Mouse (Mus musculus): ENCODE data around the gene Vax2. TPM values are rescaled to one million over a fixed set of nuclear protein-coding genes. Genes with fewer than 3 reads are reported as not detected.

Vax2 gene
- polyA plus RNA-seq, 1 experiment from 2014 or later = 1.9 TPM

DNA sequence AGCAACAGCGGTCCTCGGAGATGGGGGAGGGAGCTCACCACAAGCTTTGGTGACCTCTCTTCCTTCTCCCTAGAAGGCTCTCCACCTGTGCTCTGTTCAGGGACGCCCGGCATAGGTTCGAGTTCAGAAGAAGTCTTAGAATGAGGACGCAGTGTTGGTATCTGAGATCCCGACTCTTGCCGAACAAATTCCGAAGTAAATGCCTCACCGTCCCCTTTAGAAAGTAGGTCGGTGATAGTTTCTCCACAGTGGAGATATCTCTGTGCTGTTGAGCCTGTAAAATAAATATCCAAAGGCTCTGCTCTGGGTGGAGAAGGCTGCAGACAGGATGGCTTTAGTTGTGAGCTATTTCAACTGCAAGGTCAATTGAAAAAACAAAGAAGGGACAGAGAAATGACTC, 10.1 kb upstream of the Vax2 start:
- no peaks in the 10 kb centered on the region for H3K36me3 ChIP-seq
- peaks cover 4% of the 10 kb centered on the region for H3K9me3 ChIP-seq (replicated peaks)
- H3K4me1 ChIP-seq = peaks cover 7% of the 10 kb centered on the region
- peaks cover 100% of the 10 kb centered on the region for H3K27me3 ChIP-seq (ENCODE audit: low read depth, poor library complexity, severe bottlenecking)
- under 1% methylated on average over 11 of the region's 11 CpGs for WGBS
- H3K27ac ChIP-seq (replicated peaks) = no peak overlapping the region
- peak; percentile 42 for DNase-seq (ENCODE audit: low spot score)
- no peak overlapping the region for H3K4me3 ChIP-seq

DNA sequence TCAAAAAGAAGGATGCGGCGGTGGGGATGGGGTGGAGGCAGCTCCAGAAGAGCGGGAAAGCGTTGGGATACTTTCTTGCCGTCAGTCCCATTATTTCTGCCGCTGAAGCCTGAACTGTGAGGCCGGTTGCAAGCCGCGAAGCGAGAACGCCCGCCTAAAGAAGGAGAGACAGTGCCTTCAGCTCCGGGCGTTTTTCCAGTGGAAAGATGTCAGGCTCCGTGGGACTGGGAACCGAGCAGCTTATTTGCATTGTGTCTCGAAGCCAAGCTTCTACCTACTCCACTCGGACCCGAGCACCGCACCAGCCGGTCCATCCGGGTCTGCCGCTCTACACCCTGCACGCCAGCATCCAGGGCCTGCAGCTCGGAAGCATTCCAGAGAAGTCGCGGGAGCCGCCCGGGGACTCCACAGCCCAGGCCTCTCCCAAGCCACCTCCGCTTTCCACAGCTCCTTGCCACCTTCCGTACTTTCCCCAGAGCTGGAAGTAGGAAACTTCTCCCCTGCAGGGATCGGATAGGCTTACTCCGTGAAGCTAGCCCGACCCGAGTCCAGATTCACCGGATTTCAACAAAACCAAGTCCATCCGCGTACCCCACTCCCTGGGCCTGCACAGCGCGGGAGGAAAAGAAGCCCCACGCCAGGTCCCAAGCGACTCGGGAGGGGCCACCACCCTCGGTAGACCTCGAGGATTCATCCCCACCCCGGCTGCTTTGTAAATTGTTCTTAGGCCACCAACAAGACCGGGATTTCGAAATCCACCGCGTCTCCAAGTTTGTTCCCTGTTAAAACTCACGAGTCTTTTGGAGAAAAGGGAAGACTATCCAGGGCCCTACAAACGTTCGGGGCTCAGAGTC, 8.7 kb upstream of the Vax2 start:
- no peak overlapping the region; the same call in 1 of the 2 replicates for H3K4me3 ChIP-seq
- peaks cover 100% of the 10 kb centered on the region for H3K27me3 ChIP-seq (ENCODE audit: low read depth, poor library complexity, severe bottlenecking)
- H3K4me1 ChIP-seq = peaks cover 7% of the 10 kb centered on the region
- peak; percentile 75 for DNase-seq (ENCODE audit: low spot score)
- no peaks in the 10 kb centered on the region for H3K36me3 ChIP-seq
- no peak overlapping the region for H3K27ac ChIP-seq (replicated peaks)
- peaks cover 4% of the 10 kb centered on the region for H3K9me3 ChIP-seq (replicated peaks)
- WGBS = under 1% methylated on average over 53 of the region's 53 CpGs

DNA sequence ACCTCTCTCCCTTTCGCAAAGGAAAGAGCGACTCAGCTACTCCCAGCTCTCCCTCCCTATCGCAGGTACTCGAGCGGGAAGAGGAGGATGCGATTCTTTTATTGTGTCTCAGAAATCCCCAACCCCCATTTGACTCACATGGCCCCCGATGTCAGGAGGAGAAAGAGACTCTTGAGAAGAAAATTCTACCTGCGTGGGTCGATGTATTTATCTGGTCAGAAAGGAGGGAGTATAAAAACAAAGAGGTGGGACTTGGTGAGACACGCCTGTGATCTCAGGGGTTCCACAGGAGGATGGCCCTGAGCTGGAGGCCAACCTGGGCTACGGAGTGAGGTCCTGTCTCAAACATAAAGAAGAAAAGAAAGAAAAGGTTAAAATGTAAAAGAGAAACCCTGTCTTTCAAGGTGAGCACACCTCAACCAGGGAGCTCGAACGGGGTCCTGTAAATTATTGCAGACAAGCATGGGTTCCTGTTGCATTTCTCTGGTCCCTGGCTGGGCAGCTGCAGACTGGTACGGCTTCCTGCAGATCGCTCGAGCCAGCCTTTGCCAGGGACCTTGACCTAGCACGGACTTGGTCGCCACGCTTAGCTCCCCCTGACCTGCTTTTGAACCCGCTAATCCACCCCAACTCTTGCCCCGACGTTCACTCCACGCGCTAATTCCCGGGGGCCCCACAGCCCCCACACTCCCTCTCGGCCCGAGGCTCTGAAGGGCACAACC, 7.9 kb upstream of the Vax2 start:
- no peak overlapping the region for H3K4me3 ChIP-seq
- H3K27me3 ChIP-seq (ENCODE audit: low read depth, poor library complexity, severe bottlenecking) = peaks cover 100% of the 10 kb centered on the region
- peaks cover 7% of the 10 kb centered on the region for H3K4me1 ChIP-seq
- no peak overlapping the region for H3K27ac ChIP-seq (replicated peaks)
- peak; percentile 52 for DNase-seq (ENCODE audit: low spot score)
- peaks cover 4% of the 10 kb centered on the region for H3K9me3 ChIP-seq (replicated peaks)
- under 1% methylated on average over 27 of the region's 27 CpGs for WGBS
- H3K36me3 ChIP-seq = no peaks in the 10 kb centered on the region

DNA sequence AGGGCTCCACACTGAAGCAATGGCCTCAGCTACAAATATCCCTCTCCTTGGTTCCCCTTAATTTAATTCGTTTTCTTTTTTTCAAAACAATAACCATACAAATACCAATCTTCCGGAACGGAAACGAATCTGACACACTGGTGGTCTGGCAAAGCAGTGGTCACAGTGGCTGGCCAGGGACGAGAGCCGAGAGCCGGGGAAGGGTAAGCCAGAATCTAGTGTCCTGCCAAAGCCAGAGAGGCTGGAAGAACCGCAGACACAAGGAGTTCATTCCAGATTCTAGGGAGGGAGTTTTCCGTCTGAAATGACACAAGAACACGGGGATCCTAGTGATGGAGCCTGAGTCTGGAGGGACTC, 7.4 kb upstream of the Vax2 start:
- Histone ChIP-seq H3K4me3 (no peak overlapping the region), H3K27ac (replicated peaks) (no peak overlapping the region), H3K36me3 (no peaks in the 10 kb centered on the region), H3K9me3 (replicated peaks) (peaks cover 4% of the 10 kb centered on the region), H3K4me1 (peaks cover 7% of the 10 kb centered on the region), H3K27me3 (ENCODE audit: low read depth, poor library complexity, severe bottlenecking) (peaks cover 100% of the 10 kb centered on the region)
- DNase-seq (ENCODE audit: low spot score) = peak; percentile 52
- WGBS = 2% methylated on average over 10 of the region's 10 CpGs

DNA sequence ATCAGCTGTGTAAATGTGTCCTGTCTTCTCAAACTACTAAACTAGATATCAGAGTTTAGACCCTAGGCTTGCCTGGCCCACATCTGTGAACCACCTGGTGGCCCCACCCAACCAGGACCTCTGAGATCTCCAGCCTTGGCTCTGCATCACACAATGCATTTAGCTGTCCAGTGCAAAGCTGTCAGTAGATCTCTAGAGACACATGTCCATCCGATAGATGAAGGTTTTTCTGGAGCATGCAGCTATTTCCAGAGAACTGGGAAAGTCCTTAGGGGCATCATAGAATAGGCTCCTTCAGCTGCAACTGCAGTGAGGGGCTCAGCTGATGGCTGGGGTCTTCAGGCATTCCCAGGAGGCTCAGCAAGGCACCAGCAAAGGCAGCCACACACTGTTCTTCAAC, 6.8 kb upstream of the Vax2 start:
- WGBS = 12% methylated on average over 1 of the region's 1 CpGs
- H3K27ac ChIP-seq (replicated peaks) = no peak overlapping the region
- peaks cover 7% of the 10 kb centered on the region for H3K4me1 ChIP-seq
- peaks cover 100% of the 10 kb centered on the region for H3K27me3 ChIP-seq (ENCODE audit: low read depth, poor library complexity, severe bottlenecking)
- no peaks in the 10 kb centered on the region for H3K36me3 ChIP-seq
- peak; percentile 35 for DNase-seq (ENCODE audit: low spot score)
- H3K9me3 ChIP-seq (replicated peaks) = peaks cover 4% of the 10 kb centered on the region
- H3K4me3 ChIP-seq = no peak overlapping the region

DNA sequence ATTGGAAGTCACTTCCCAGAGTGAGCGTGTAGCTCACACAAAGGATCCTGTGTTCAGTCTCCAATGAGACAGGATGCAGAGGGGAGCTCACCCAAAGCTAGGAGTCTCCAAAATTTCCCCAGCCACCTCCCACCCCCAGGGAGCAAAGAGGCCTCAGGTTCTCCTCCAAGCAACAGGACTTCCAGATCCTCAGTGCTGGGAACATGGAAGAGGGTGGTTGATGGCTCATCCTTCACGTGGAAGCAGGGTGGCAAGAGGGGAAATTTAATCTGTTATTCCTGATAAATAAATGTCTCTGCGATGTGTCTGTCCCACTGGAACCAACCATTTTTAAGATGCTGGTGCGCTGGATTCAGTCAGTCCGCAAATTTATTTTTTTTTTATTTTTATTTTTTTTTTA, 6.4 kb upstream of the Vax2 start:
- Histone ChIP-seq H3K27ac (replicated peaks) (no peak overlapping the region), H3K9me3 (replicated peaks) (peaks cover 4% of the 10 kb centered on the region), H3K4me1 (peaks cover 7% of the 10 kb centered on the region), H3K36me3 (no peaks in the 10 kb centered on the region), H3K27me3 (ENCODE audit: low read depth, poor library complexity, severe bottlenecking) (peaks cover 100% of the 10 kb centered on the region), H3K4me3 (no peak overlapping the region)
- no peak for DNase-seq (ENCODE audit: low spot score)
- 19% methylated on average over 5 of the region's 5 CpGs for WGBS

DNA sequence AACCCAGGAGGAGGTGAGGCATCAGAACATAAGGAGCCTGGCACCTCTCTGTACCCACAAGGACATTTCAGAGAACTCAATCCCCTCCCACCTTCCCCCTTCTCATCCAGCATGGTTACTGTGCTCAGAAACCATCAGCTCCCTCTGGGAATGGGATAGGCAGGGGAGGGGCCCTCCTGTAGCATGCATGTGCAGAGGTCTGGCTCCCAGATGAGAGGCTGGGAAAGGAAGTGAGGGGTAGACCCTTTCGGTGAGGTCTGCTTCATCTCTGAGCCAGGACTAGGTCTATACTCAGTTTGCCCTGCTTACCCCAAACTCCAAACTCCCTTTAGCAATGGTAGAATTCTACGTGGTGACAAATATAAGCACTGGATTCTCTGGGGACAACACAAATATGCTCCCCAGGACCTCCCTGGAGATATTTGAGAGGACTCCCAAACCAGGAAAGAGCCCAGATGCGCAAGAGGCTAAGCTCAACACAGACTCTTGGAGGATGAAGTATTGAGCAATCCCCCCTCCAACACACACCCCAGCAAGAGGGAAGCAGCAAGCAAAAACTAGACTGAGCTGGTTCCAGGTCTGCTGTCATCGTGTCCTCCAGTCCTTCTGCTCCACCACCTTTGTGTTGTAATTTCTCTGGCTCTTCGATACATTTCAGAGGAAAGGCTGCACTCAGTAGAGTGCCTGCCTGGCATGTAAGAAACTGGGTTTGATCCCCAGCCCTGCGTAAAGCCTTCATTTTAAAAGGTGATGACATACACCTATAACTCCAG, 3.1 kb upstream of the Vax2 start:
- Histone ChIP-seq H3K9me3 (replicated peaks) (peaks cover 4% of the 10 kb centered on the region), H3K27me3 (ENCODE audit: low read depth, poor library complexity, severe bottlenecking) (peaks cover 100% of the 10 kb centered on the region), H3K36me3 (no peaks in the 10 kb centered on the region), H3K4me1 (peaks cover 24% of the 10 kb centered on the region), H3K4me3 (no peak overlapping the region), H3K27ac (replicated peaks) (no peak overlapping the region)
- WGBS = 4% methylated on average over 6 of the region's 6 CpGs
- DNase-seq (ENCODE audit: low spot score) = no peak

DNA sequence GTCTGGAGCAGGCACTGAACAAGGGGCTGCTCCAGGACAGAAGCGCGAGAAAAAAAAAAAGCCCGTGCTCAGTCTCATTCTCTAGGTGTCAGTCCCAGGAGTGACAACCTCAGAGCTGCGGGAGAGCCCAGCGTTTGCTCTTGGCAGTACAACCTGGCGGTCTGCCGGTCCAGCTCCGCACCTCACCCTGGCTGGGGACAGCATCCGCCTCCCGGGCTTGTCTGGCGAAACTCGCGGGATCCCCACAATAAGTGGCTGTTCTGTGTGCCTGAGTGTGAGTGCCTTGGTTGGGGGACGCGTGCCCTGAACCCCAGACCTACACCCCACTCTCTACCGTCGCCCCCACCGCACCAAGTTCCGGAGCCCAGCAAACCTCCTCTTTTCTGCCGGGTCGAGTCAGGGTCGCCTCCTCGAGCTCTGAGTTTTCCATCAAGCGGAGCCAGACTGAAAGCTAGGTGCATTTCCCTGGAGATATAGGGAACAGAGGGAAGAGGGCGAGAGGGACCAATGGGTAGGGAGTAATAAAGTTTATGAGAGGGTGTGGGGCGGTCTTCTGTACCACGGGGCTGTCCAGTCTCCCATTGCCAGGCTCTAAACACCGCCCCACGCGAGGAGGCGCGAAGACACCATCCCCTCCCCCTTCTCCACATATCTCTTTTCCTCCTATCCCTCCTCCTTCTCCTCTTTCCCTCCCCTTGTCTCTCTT, 550 bp upstream of the Vax2 start:
- Histone ChIP-seq H3K27me3 (ENCODE audit: low read depth, poor library complexity, severe bottlenecking) (peaks cover 100% of the 10 kb centered on the region), H3K9me3 (replicated peaks) (no peaks in the 10 kb centered on the region), H3K4me3 (peak overlapping the region; percentile 62), H3K4me1 (peaks cover 39% of the 10 kb centered on the region), H3K27ac (replicated peaks) (no peak overlapping the region), H3K36me3 (no peaks in the 10 kb centered on the region)
- DNase-seq (ENCODE audit: low spot score) = peak; percentile 41
- under 1% methylated on average over 32 of the region's 32 CpGs for WGBS

DNA sequence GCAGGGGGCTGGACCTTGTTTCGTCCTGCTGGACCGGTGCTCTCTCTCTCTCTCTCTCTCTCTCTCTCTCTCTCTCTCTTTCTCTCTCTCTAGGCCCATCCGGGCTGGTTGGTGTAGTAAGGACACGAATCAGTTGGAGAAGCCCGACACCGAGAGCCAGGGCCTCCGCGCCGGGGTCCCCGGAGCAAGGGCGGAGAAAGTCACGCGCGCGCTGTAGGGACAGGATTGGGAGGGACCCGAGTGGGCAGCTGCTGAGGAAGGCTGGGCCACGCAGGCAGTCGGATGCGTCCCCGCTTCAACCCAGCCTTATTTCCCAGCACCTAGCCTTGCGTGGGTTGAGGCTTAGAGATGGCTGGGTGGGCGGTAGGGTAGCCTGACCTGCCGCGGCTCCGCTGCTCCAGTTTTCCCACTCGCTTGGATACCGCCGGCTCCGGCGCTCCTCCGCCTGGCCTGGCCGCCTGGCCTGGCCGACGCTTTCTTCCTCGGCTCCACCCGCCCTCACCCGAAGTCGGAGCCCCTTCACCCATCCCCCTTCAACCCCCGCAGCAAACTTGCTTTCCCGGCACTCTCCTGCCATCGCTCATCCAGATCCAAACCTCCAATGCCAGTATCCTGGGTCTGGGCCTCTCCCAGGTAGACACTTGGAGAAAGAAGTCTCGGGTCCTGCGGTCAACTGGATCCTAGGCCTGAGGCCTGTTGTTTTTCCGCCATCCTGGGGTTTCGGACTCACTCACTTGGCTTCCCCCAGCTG, 836 bp downstream of the Vax2 start:
- Histone ChIP-seq H3K27ac (replicated peaks) (no peak overlapping the region), H3K9me3 (replicated peaks) (no peaks in the 10 kb centered on the region), H3K4me3 (peak overlapping the region; percentile 62), H3K36me3 (no peaks in the 10 kb centered on the region), H3K4me1 (peaks cover 42% of the 10 kb centered on the region), H3K27me3 (ENCODE audit: low read depth, poor library complexity, severe bottlenecking) (peaks cover 100% of the 10 kb centered on the region)
- WGBS = under 1% methylated on average over 45 of the region's 45 CpGs
- peak; percentile 47 for DNase-seq (ENCODE audit: low spot score)

DNA sequence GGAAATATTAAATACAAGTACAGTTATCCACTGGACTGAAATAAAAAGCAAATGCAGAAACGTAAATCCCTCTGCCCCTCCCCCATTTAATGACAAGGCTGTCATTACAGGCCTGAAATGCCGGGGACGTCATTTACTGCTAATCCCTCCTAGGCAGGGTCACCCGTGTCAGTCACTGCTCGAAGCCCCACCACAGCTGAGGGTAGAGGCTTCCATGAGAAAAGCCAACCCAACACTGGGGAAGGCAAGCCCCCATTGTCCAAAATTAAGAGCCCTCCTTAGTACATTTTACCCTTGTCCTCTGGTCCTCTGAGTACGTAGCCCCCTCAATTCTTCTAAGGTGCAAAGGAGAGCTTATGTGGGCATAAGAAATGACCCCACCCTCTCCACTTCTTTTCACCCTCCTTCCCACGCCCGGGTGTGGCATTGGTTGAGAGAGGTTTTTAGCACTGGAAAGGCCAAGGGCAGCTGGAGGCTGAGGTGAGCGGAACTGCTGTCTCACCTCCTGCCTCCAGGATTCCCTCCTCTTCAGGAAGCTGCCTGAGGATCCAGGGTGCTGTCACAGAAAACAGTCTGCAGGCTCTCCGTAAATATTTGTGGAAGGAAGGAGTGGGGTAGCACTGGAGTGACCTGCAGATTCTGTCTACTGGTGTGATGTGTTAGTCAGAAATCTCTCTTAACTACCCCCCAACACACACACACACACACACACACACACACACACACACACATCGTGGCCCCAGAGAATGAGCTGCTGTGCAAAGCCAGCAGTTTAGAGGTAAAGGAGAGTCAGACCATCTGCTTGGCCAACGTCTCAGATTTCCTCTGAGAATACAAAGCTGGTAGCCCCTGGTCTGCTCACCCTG, 2.4 kb downstream of the Vax2 start:
- no peaks in the 10 kb centered on the region for H3K9me3 ChIP-seq (replicated peaks)

More for the DNA sequence above, 2.4 kb downstream of the Vax2 start:
- H3K27me3 ChIP-seq (ENCODE audit: low read depth, poor library complexity, severe bottlenecking) = peaks cover 100% of the 10 kb centered on the region
- peak; percentile 42 for DNase-seq (ENCODE audit: low spot score)
- H3K36me3 ChIP-seq = no peaks in the 10 kb centered on the region
- H3K27ac ChIP-seq (replicated peaks) = no peak overlapping the region
- H3K4me1 ChIP-seq = peaks cover 42% of the 10 kb centered on the region
- 3% methylated on average over 12 of the region's 12 CpGs for WGBS
- H3K4me3 ChIP-seq = no peak overlapping the region
